8 mouse cellular contexts compared by ENCODE assay signal in genomic region chr10:70096366-70097188, GRCm38 (mm10). TPM values are rescaled to one million over a fixed set of nuclear protein-coding genes. Genes with fewer than 3 reads are reported as not detected.
DNase-seq lines count a peak whose midpoint lies in the region; ATAC-seq lines count a peak whose summit lies in the region.

Gene Ccdc6, plus strand, starts transcription at chr10:70097121.

- H3K4me3 ChIP-seq in hindbrain, embryonic 12.5 days, result peak within 1 kb of the TSS; percentile 78

- H3K9ac ChIP-seq in hindbrain, embryonic 12.5 days, result peak within 1 kb of the TSS; percentile 88

- peak within 1 kb of the TSS; percentile 86 for H3K27ac ChIP-seq in hindbrain, embryonic 12.5 days

- 0 out of 2 replicates have a peak, but pooled peaks cover under 1% of the 10 kb centered on the region for H3K9me3 ChIP-seq in hindbrain, embryonic 12.5 days (replicated peaks)

- peak; percentile 92 for DNase-seq in NIH3T3 (ENCODE audit: low read depth)
- peak; percentile 96 for DNase-seq in cerebellum, postnatal 10 days
- DNase-seq in frontal cortex, postnatal 14 days (ENCODE audit: low spot score in 2 of 2), result peak; percentile 51 to 75
- peak; percentile 79 to 83 for DNase-seq in layer of hippocampus, postnatal 36 days
- DNase-seq in lung, postnatal 36 days, result peak; percentile 86
- DNase-seq in retina, embryonic 14.5 days (ENCODE audit: low spot score), result peak; percentile 87
- DNase-seq in thymus, postnatal 4 days, result peak; percentile 97

- H3K4me2 ChIP-seq in hindbrain, embryonic 12.5 days (replicated peaks), result peak within 1 kb of the TSS; percentile 95

- under 1% methylated on average over 50 of the region's 77 CpGs for WGBS in hindbrain, embryonic 12.5 days

- peak; percentile 90 for ATAC-seq in hindbrain, embryonic 12.5 days (ENCODE audit: low FRiP score)

- H3K27me3 ChIP-seq in hindbrain, embryonic 12.5 days, result no peaks in the 10 kb centered on the region

- no peaks in the 10 kb centered on the region for H3K36me3 ChIP-seq in hindbrain, embryonic 12.5 days

- peaks cover 36% of the 10 kb centered on the region for H3K4me1 ChIP-seq in hindbrain, embryonic 12.5 days

RNA-seq across cellular contexts. Expression of gene Ccdc6, which starts in this region (rescaled TPM):
- polyA plus RNA-seq in hindbrain, embryonic 12.5 days (2016; fragmentation: Nextera tagmentation; extraction: Ambion mirVana), result 17.0 and 18.9 TPM in 2 replicates
- total RNA-seq in layer of hippocampus, postnatal 36 days (2021), result 10 to 100 TPM; 66.5 to 69.0 TPM

Comparison
In these comparisons a context has a peak if more than half of its experiments do, and no peak if none do; other contexts are left out.
1. Peak in every context shown above with its lines: DNase-seq, ATAC-seq, H3K4me3 ChIP-seq and H3K27ac ChIP-seq.